Mouse (Mus musculus) thymus, adult 18-20 months (tissue): Measurements from ENCODE around the gene 4931417E11Rik.

Experiments used
- DNase-seq, 2 experiments: peaks; one replicate each; pipeline ENCODE4 v3.0.0; 2022; ENCODE audit warnings: mixed read lengths in 2 of 2

The 4931417E11Rik gene

GRCm38 (mm10) chr6:73469567-73469966 is at the start of gene 4931417E11Rik:
Gene 4931417E11Rik (minus strand): TSS chr6:73469667.
- no peak for DNase-seq

GRCm38 (mm10) chr6:73517818-73518396 is 48.4 kb upstream of the 4931417E11Rik start:
- no peak for DNase-seq

- no peak for DNase-seq
These were observed 43.4 kb upstream of the 4931417E11Rik start for GRCm38 (mm10) chr6:73512907-73513306.

- no peak for DNase-seq
These were observed 30.2 kb upstream of the 4931417E11Rik start for GRCm38 (mm10) chr6:73499631-73500030.

GRCm38 (mm10) chr6:73497321-73497720 is 27.9 kb upstream of the 4931417E11Rik start:
- DNase-seq = no peak

GRCm38 (mm10) chr6:73490524-73490923 is 21.1 kb upstream of the 4931417E11Rik start:
- no peak for DNase-seq

- no peak for DNase-seq
These were observed 16.1 kb upstream of the 4931417E11Rik start for GRCm38 (mm10) chr6:73485616-73486015.

GRCm38 (mm10) chr6:73466084-73466483 is 3.4 kb downstream of the 4931417E11Rik start:
- no peak for DNase-seq

GRCm38 (mm10) chr6:73462543-73462942 is 6.9 kb downstream of the 4931417E11Rik start:
- no peak for DNase-seq

GRCm38 (mm10) chr6:73433912-73434311 is 35.6 kb downstream of the 4931417E11Rik start:
- no peak for DNase-seq

- no peak for DNase-seq
These were observed 40.7 kb downstream of the 4931417E11Rik start for GRCm38 (mm10) chr6:73428618-73429336.

GRCm38 (mm10) chr6:73427273-73427812 is 42.1 kb downstream of the 4931417E11Rik start:
- no peak for DNase-seq
